Mouse (Mus musculus) ES-Bruce4 (cell line): ENCODE measurements around the gene Twnk.

Experiments
- CTCF ChIP-seq: IDR thresholded peaks from one replicate; pipeline ENCODE4 v1.8.1; 2011; ENCODE audit warnings: low read depth, low read length
- POLR2A ChIP-seq: IDR thresholded peaks from one replicate; pipeline ENCODE4 v1.8.1; 2011; ENCODE audit warnings: low read length; ENCODE audit not compliant: insufficient read depth

DNA sequence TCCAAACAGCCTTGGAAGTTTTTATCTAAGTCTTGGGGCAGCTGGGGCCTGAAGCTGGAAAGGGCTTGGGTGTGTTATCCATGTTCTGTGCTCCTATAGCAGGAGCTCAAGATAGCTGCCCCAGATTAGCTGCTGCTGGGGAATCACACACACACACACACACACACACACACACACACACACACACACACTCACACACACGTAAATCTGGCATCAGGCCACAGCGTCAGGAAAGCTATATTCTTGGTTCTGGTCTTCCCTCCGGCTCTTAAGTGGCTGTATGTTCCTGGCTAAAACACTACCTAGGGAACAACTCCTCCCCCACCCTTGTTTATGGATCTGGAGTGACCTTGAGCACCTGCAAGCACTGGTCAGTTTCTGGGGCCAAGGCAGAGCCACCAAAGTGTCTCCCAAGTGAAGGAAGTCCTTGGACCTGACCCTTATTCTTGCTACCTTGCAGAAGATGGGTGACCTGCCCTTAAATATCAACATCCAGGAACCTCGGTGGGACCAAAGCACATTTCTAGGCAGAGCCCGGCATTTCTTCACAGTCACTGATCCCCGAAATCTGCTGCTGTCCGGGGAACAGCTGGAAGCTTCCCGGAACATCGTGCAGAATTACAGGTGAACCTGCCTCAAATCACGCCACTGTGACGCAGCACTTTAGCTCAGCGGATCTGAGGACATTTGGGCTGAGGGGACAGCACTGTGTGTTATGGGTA lies 43.3 kb downstream of the Twnk start:
- TF ChIP-seq CTCF (no peak), POLR2A (no peak)
